Mouse (Mus musculus) CH12.LX (cell line): ENCODE results near the gene Asic2. TPM values are rescaled to one million over a fixed set of nuclear protein-coding genes. Genes with fewer than 3 reads are reported as not detected.

Experiments
- DNase-seq: peaks from one replicate; pipeline ENCODE4 v3.0.0-alpha.2; 2013; ENCODE audit errors: extremely low read depth
- H3K27ac ChIP-seq: 2 replicates; pipeline ENCODE4 v1.5.1; 2012; ENCODE audit warnings: low read depth, mild to moderate bottlenecking, control low read depth, moderate library complexity; ENCODE audit not compliant: insufficient read depth
- H3K27me3 ChIP-seq: replicated peaks from 2 replicates; pipeline ENCODE3; 2012; ENCODE audit warnings: inconsistent platforms
- H3K36me3 ChIP-seq, 2 experiments: replicated peaks in 1 of 2; 2 replicates each; pipeline versions ENCODE3 to v1.6.1; 2012; ENCODE audit warnings: inconsistent platforms in 1 of 2, low read length in 1 of 2, mild to moderate bottlenecking in 1 of 2, mixed read lengths in 1 of 2, moderate library complexity in 1 of 2; ENCODE audit not compliant: control insufficient read depth in 1 of 2, insufficient read depth in 1 of 2
- H3K4me1 ChIP-seq, 2 experiments: 2 replicates each; pipeline ENCODE4 v1.6.1; 2012; ENCODE audit warnings: inconsistent platforms in 1 of 2, moderate library complexity in 1 of 2; ENCODE audit not compliant: insufficient read depth in 2 of 2, control insufficient read depth in 1 of 2
- H3K4me2 ChIP-seq: 2 replicates; pipeline ENCODE4 v1.6.1; 2012; ENCODE audit warnings: low read depth, mild to moderate bottlenecking, control low read depth; ENCODE audit not compliant: poor library complexity, insufficient read depth, severe bottlenecking
- H3K4me3 ChIP-seq, 3 experiments: fragments of 150-350 bp in 1 of 3; sonication (generic) in 1 of 3; replicated peaks in 1 of 3; 2 replicates each; pipeline versions ENCODE3 to v1.5.1; 2011 to 2012; ENCODE audit warnings: low read depth in 2 of 3, low read length in 2 of 3, mild to moderate bottlenecking in 2 of 3, moderate library complexity in 2 of 3, control low read depth in 1 of 3, improper control_type of control experiment in 1 of 3, inconsistent platforms in 1 of 3, mixed read lengths in 1 of 3; ENCODE audit not compliant: poor library complexity in 1 of 3
- H3K79me2 ChIP-seq: replicated peaks from 2 replicates; pipeline ENCODE4 v1.6.1; 2012; ENCODE audit warnings: mild to moderate bottlenecking, moderate library complexity; ENCODE audit not compliant: control insufficient read depth, poor library complexity, insufficient read depth, severe bottlenecking; ENCODE audit errors: extremely low read depth
- H3K9ac ChIP-seq: 2 replicates; pipeline ENCODE4 v1.6.1; 2012; ENCODE audit warnings: low read depth, mild to moderate bottlenecking, control low read depth, moderate library complexity; ENCODE audit not compliant: insufficient read depth
- H3K9me3 ChIP-seq: replicated peaks from 2 replicates; pipeline ENCODE3; 2012; ENCODE audit warnings: low read length, inconsistent platforms, mixed read lengths
- CTCF ChIP-seq, 2 experiments: IDR thresholded peaks in 1 of 2; conservative IDR thresholded peaks in 1 of 2; 2 replicates each; pipeline ENCODE4 v1.5.1; 2011 to 2012; ENCODE audit warnings: low read depth in 2 of 2, low read length in 2 of 2, improper control_type of control experiment in 1 of 2, inconsistent platforms in 1 of 2, mild to moderate bottlenecking in 1 of 2, moderate library complexity in 1 of 2
- E2F4 ChIP-seq: IDR thresholded peaks from 2 replicates; pipeline ENCODE4 v1.6.1; 2011; ENCODE audit warnings: low read depth, low read length, improper control_type of control experiment; ENCODE audit not compliant: insufficient replicate concordance
- ETS1 ChIP-seq: conservative IDR thresholded peaks from 2 replicates; pipeline ENCODE4 v1.6.1; 2012; ENCODE audit warnings: low read depth, mild to moderate bottlenecking, inconsistent platforms, low read length, improper control_type of control experiment, moderate library complexity
- GABPA ChIP-seq: IDR thresholded peaks from 2 replicates; pipeline ENCODE4 v1.6.1; 2012; ENCODE audit warnings: low read depth, low read length, improper control_type of control experiment, inconsistent platforms; ENCODE audit not compliant: insufficient replicate concordance
- JUND ChIP-seq: conservative IDR thresholded peaks from 2 replicates; pipeline ENCODE4 v1.6.1; 2011; ENCODE audit warnings: low read depth, low read length, improper control_type of control experiment
- KAT2A ChIP-seq: IDR thresholded peaks from 2 replicates; pipeline ENCODE4 v1.6.1; 2012; ENCODE audit warnings: low read length, improper control_type of control experiment, inconsistent platforms; ENCODE audit not compliant: insufficient replicate concordance
- MAFK ChIP-seq: IDR thresholded peaks from 2 replicates; pipeline ENCODE4 v1.6.1; 2011; ENCODE audit warnings: low read length, improper control_type of control experiment; ENCODE audit not compliant: insufficient replicate concordance
- MAX ChIP-seq: IDR thresholded peaks from 2 replicates; pipeline ENCODE4 v1.6.1; 2011; ENCODE audit warnings: low read length, improper control_type of control experiment
- MAZ ChIP-seq: IDR thresholded peaks from 2 replicates; pipeline ENCODE4 v1.6.1; 2012; ENCODE audit warnings: low read depth, mild to moderate bottlenecking, inconsistent platforms, low read length, improper control_type of control experiment, moderate library complexity
- MEF2A ChIP-seq: IDR thresholded peaks from 2 replicates; pipeline ENCODE4 v1.6.1; 2014; ENCODE audit warnings: low read depth, mild to moderate bottlenecking, inconsistent platforms, low read length, improper control_type of control experiment, borderline replicate concordance
- NELFE ChIP-seq: IDR thresholded peaks from 2 replicates; pipeline ENCODE4 v1.6.1; 2011; ENCODE audit warnings: low read depth, low read length, improper control_type of control experiment
- RCOR1 ChIP-seq: conservative IDR thresholded peaks from 2 replicates; pipeline ENCODE4 v1.6.1; 2012; ENCODE audit warnings: low read depth, mild to moderate bottlenecking, inconsistent platforms, low read length, improper control_type of control experiment
- SIN3A ChIP-seq: IDR thresholded peaks from 2 replicates; pipeline ENCODE4 v1.6.1; 2012; ENCODE audit warnings: low read length, improper control_type of control experiment, inconsistent platforms
- SMC3 ChIP-seq: IDR thresholded peaks from 2 replicates; pipeline ENCODE4 v1.6.1; 2011; ENCODE audit warnings: low read depth, low read length, improper control_type of control experiment
- TCF12 ChIP-seq: IDR thresholded peaks from 2 replicates; pipeline ENCODE4 v1.6.1; 2014; ENCODE audit warnings: low read depth, mild to moderate bottlenecking, inconsistent platforms, low read length, improper control_type of control experiment
- USF2 ChIP-seq: conservative IDR thresholded peaks from 2 replicates; pipeline ENCODE4 v1.6.1; 2011; ENCODE audit warnings: low read depth, low read length, improper control_type of control experiment
- ZKSCAN1 ChIP-seq: IDR thresholded peaks from 2 replicates; pipeline ENCODE4 v1.6.1; 2012; ENCODE audit warnings: low read depth, inconsistent platforms, low read length, improper control_type of control experiment, borderline replicate concordance
- ZNF384 ChIP-seq: IDR thresholded peaks from 2 replicates; pipeline ENCODE4 v1.6.1; 2012; ENCODE audit warnings: low read depth, low read length, improper control_type of control experiment, inconsistent platforms
- dilution Hi-C: fragments of 300-500 bp; cut with MboI; formaldehyde crosslinking; loops from 2 replicates; pipeline ENCODE4 v1.14.3; 2020; ENCODE audit warnings: low sequenced_read_pairs; ENCODE audit not compliant: extremely low pct_unique_long_range_greater_than_20kb, extremely low pct_ligation_motif_present
- in situ Hi-C: fragments of 300-500 bp; cut with MboI; formaldehyde crosslinking; loops from 3 replicates; pipeline ENCODE4 v1.14.3; 2019; ENCODE audit warnings: low sequenced_read_pairs, low pct_ligation_motif_present, low pct_unique_long_range_greater_than_20kb, mixed read lengths
- polyA plus RNA-seq: library from polyadenylated mRNA; unstranded; fragments of >175 nt; gene quantifications from 2 replicates; pipeline ENCODE4 v1.2.1, GENCODE M21; 2012; ENCODE audit warnings: low read depth; ENCODE audit not compliant: insufficient read length
- total RNA-seq, 2 experiments: library from RNA; depleted of rRNA; stranded (reverse); fragments of 300-350 nt in 1 of 2; fragments of >200 nt in 1 of 2; gene quantifications; 2 replicates each; pipeline ENCODE4 v1.2.3; 2012 to 2014

Gene Asic2
- total RNA-seq (2012; rRNA removed) (not detected in 2 replicates), total RNA-seq (2014; rRNA removed) (not detected in 2 replicates), polyA plus RNA-seq (not detected in 2 replicates)

DNA sequence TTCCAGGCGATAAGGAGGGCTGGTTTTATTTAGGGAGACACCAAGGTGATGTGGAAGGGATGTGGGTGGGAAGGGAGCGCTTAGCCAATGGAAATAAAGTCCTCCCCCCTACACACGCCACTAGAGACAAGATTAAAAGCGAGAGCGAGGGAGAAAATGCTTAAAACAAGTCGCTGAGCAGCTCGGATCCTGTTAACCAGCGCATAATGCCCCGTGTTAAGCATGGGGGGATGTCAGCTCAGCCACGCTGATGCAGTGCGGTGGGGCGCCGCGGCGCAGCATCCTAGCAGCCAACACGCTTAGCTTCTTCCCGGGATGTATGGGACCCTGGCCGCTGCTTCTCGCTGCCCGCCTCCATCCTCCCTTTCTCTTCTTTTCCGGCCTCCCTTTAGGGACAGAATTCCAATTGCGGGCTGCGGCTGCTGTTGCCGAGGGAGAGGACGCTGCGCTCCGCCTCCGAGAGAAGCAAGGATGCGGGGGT is at the start of gene Asic2:
Gene Asic2, minus strand, starts transcription at position 57 of the 481 bp plus-strand sequence.
- H3K36me3 ChIP-seq: no peaks in the 10 kb centered on the region
- dilution Hi-C loops: no loop called here
- in situ Hi-C loops: no loop called here
- H3K4me3 ChIP-seq: no peak within 1 kb of the TSS
- no peak for DNase-seq
- no peaks in the 10 kb centered on the region for H3K79me2 ChIP-seq
- H3K9me3 ChIP-seq: no peaks in the 10 kb centered on the region
- H3K4me2 ChIP-seq: no peak within 1 kb of the TSS
- H3K4me1 ChIP-seq: peaks cover 0 to 5% of the 10 kb centered on the region in 2 experiments; a peak in 2 of 4 replicates
- TF ChIP-seq ZKSCAN1 (no peak), TCF12 (no peak), MAZ (no peak), MAX (no peak), KAT2A (no peak), JUND (no peak), RCOR1 (no peak), ZNF384 (no peak), ETS1 (no peak), SIN3A (no peak), GABPA (no peak), USF2 (no peak), E2F4 (no peak), MEF2A (no peak), CTCF (conservative IDR thresholded peaks at IDR 0.05 in 1 of 2, IDR thresholded peaks at IDR 0.05 in 1 of 2; ENCODE audit: low read depth in 2 of 2, low read length in 2 of 2) (no peak), NELFE (no peak), MAFK (no peak)
- no peak within 1 kb of the TSS for H3K27ac ChIP-seq
- peaks cover 78% of the 10 kb centered on the region for H3K27me3 ChIP-seq
- no peak within 1 kb of the TSS for H3K9ac ChIP-seq

DNA sequence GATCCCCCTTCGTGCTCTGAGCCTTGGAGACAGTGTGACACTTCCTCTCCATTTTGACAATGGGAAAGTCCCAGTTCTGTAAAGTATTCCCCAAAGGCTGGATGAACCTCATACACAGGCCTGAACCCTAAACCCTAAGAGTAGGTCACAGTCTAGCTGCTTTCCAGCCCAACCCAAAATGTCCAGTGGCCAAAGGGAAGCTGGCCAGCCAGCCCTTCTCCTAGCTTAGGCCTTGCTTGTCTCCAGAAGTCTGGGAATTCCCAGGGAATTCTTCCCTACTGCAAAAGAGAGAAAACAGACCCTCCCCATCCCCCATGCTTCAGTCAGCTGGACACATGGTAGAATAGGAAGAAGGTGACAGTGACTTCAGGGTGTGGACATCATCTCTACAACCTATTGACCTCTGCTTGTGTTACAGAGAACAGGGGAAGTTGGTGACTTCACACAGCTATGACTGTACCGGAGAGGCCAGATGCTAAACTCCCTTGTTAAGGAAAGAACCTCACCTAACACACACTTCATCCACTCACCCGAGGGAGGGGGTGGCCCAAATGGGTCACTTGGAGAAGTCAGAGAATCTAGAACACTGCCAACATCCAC is 48.0 kb upstream of the Asic2 start:
- no peaks in the 10 kb centered on the region for H3K9me3 ChIP-seq
- H3K36me3 ChIP-seq: no peaks in the 10 kb centered on the region
- TF ChIP-seq SMC3: no peak
- TF ChIP-seq ETS1: 0 out of 2 replicates have a peak, but pooled peaks have one; percentile 22
- no peaks in the 10 kb centered on the region for H3K79me2 ChIP-seq
- H3K4me3 ChIP-seq: no peak overlapping the region
- dilution Hi-C loops: no loop called here
- no peaks in the 10 kb centered on the region for H3K27me3 ChIP-seq
- H3K9ac ChIP-seq: no peak overlapping the region
- DNase-seq: peak; percentile 35
- H3K4me2 ChIP-seq: no peak overlapping the region
- H3K4me1 ChIP-seq: peaks cover 13 to 54% of the 10 kb centered on the region in 2 experiments; a peak in 3 of 4 replicates
- no peak overlapping the region for H3K27ac ChIP-seq
- in situ Hi-C loops: no loop called here
